Mouse (Mus musculus) cerebellum, adult 11-12 months (tissue): ENCODE data around the gene Fsd2.

Source experiments
- DNase-seq: peaks from one replicate; pipeline ENCODE4 v3.0.0; 2022

Gene Fsd2

GRCm38 (mm10) chr7:81539565-81539964 lies 27.2 kb downstream of the Fsd2 start:
- no peak for DNase-seq

- DNase-seq, result no peak
These were observed 28.6 kb downstream of the Fsd2 start for GRCm38 (mm10) chr7:81538070-81538675.

- DNase-seq, result no peak
These were observed 30.3 kb downstream of the Fsd2 start for GRCm38 (mm10) chr7:81536478-81536877.

GRCm38 (mm10) chr7:81531462-81531861 lies 35.3 kb downstream of the Fsd2 start:
- no peak for DNase-seq

GRCm38 (mm10) chr7:81528918-81529317 lies 37.8 kb downstream of the Fsd2 start:
- no peak for DNase-seq

GRCm38 (mm10) chr7:81523663-81524017 lies 43.1 kb downstream of the Fsd2 start:
- DNase-seq, result no peak

- DNase-seq, result peak; percentile 90
These were observed 43.6 kb downstream of the Fsd2 start for GRCm38 (mm10) chr7:81523008-81523662.

- DNase-seq, result no peak
These were observed 50.4 kb downstream of the Fsd2 start for GRCm38 (mm10) chr7:81516154-81517030.

GRCm38 (mm10) chr7:81514906-81515590 lies 51.7 kb downstream of the Fsd2 start:
- DNase-seq, result no peak

- no peak for DNase-seq
These were observed 65.7 kb downstream of the Fsd2 start for GRCm38 (mm10) chr7:81501050-81501449.

- no peak for DNase-seq
These were observed 68.6 kb downstream of the Fsd2 start, which contains the start of gene BC048679 for GRCm38 (mm10) chr7:81498181-81498580. Gene BC048679 (minus strand): TSS chr7:81498281.

GRCm38 (mm10) chr7:81497171-81497570 lies 69.6 kb downstream of the Fsd2 start:
- DNase-seq, result no peak

GRCm38 (mm10) chr7:81493331-81494021 lies 73.3 kb downstream of the Fsd2 start, which contains the start of gene Ap3b2:
Gene Ap3b2 (minus strand): TSS chr7:81493925.
- peak; percentile 83 for DNase-seq

GRCm38 (mm10) chr7:81492628-81493027 lies 74.1 kb downstream of the Fsd2 start:
- DNase-seq, result no peak

- DNase-seq, result no peak
These were observed 77.1 kb downstream of the Fsd2 start for GRCm38 (mm10) chr7:81489649-81490048.
